Mouse (Mus musculus): Measurements from ENCODE around the gene Myt1l.

DNA sequence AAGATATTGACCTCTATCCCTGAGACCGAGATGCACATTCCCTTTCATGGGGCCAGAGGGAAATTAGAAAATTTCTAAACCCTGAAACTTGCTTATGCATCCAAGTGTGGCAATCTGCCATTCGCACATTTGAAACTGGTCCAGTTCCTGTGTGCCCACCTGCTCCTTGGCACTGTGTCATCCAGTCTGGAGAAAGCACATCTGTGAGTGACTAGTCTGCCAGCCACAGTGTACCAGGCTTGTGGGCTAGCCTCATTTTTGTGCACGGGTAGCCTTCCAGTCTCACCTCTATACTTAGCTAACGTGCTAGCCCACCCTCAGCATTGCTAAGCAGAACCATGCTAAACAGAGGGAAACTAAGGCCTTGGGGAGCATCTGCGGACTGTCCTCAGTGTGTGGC lies 356.2 kb downstream of the Myt1l start:
- TF ChIP-seq POLR2A (IDR thresholded peaks at IDR 0.05; ENCODE audit: insufficient read depth, low read depth, low read length) (no peak), CTCF (IDR thresholded peaks at IDR 0.05; ENCODE audit: insufficient read depth, low read depth, low read length) (no peak)
